Mouse (Mus musculus): ENCODE results near the gene Prrc2a.

Gene Prrc2a

GRCm38 (mm10) chr17:35106522-35106921, 58.2 kb downstream of the Prrc2a start:
- in situ Hi-C loops (cut with MboI, MseI), result loop anchor here (5.0 kb wide), 1 partner anchor 94 kb away; no protein-coding TSS in a partner anchor

- in situ Hi-C loops (cut with MboI, MseI), result loop anchor here (5.0 kb wide), 1 partner anchor 94 kb away; no protein-coding TSS in a partner anchor
Measured at GRCm38 (mm10) chr17:35105740-35106389, 58.8 kb downstream of the Prrc2a start.

GRCm38 (mm10) chr17:35104754-35105153, 59.9 kb downstream of the Prrc2a start:
- in situ Hi-C loops (cut with MboI, MseI), result loop anchor here (5.0 kb wide), 1 partner anchor 92 kb away; no protein-coding TSS in a partner anchor

- in situ Hi-C loops (cut with MboI, MseI), result no loop called here
Measured at GRCm38 (mm10) chr17:35104079-35104478, 60.6 kb downstream of the Prrc2a start.

GRCm38 (mm10) chr17:35103221-35103690, 61.4 kb downstream of the Prrc2a start:
- in situ Hi-C loops (cut with MboI, MseI), result no loop called here

- in situ Hi-C loops (cut with MboI, MseI), result no loop called here
Measured at GRCm38 (mm10) chr17:35102299-35102698, 62.4 kb downstream of the Prrc2a start.

GRCm38 (mm10) chr17:35101161-35101560, 63.5 kb downstream of the Prrc2a start:
- in situ Hi-C loops (cut with MboI, MseI), result no loop called here

GRCm38 (mm10) chr17:35100196-35100765, 64.4 kb downstream of the Prrc2a start:
- in situ Hi-C loops (cut with MboI, MseI), result no loop called here

Measured in regulatory T cell (primary cell).